Mouse (Mus musculus): ENCODE results near the gene Tnfrsf11a.

The Tnfrsf11a gene

DNA sequence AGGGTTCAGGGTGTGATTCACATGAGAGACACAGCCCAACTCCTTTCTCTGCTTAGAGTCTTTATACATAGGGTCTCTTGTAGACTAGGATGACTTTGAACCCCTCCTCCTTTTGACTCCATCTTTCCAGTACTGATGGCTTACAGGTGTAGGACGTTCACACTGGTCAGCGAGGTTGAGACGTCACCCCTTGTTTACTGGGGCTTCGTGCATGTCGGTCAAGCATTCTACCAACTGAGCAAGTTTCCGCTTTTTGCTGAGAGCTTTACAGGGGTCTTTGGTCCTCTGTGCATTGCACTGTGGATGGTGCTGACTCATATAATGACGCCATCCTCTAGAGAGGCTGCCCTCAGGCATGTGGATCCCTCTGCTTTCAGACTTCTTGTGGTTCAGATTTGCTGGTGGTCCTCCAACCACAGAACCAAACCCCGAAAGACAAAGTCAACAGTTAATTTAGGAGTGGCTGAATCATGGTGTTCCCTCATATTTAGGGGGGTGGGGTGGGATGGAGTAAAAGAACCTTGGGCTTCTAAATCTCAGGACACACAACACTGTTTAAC, 47.3 kb downstream of the Tnfrsf11a start:
- no peak for DNase-seq (ENCODE audit: low spot score in 2 of 2)

DNA sequence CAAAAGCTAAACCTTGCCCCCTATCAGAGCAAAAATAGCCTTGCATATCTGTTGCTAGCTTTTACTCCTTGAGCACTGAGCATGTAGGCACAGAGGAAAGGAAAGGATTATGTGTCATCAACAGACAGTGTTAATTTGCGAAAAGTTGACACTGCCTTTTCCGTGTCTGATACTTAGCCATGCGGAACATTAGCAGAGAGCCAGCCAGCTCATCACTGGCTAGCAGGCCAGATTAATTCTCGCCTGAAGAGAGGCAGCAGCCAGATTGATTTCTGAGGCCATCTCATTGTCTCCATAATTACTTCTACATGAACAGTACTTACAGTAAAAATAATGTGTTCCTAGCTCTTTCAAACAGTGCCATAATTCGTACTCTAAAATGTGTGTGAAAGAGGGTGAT, 48.7 kb downstream of the Tnfrsf11a start:
- no peak for DNase-seq (ENCODE audit: low spot score in 2 of 2)

DNA sequence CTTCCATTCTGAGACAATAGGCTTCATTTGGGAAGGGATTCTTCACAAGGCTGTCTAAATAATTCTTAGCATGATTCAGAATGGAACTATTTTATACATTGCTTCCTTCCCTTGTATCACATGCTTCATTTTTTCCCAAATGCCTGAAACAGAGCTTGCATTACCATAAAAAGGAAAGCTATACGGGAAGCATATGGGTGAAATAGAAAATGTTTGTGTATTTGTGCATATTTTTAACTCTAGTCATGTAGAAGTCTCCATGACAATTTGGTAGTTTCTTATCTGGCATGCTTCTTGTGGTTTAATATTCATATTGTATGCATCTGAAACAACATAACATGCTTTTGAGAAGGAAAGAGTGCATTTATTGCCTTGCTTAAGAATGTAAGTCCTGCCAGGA, 52.3 kb downstream of the Tnfrsf11a start:
- DNase-seq (ENCODE audit: low spot score in 2 of 2): no peak

DNA sequence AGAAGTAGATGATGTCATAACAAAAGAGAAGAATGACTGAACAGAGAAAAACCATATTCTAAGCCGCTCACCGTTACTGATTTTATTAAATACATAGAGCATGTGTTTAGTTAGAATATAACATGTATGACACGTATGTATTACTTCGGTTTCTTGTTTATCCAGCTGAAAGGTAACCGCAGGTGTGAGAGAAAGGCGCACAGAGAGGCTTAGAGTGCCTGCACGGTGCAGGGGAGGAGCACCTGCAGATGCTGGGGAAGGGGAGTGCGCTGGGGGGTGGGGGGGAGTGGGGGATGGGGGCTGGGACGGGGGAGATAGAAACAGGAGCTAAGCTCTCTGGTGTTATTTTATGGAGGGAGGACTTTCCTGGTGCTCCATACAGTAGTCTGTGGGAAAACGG, 62.4 kb downstream of the Tnfrsf11a start:
- DNase-seq (ENCODE audit: low spot score in 2 of 2): no peak

DNA sequence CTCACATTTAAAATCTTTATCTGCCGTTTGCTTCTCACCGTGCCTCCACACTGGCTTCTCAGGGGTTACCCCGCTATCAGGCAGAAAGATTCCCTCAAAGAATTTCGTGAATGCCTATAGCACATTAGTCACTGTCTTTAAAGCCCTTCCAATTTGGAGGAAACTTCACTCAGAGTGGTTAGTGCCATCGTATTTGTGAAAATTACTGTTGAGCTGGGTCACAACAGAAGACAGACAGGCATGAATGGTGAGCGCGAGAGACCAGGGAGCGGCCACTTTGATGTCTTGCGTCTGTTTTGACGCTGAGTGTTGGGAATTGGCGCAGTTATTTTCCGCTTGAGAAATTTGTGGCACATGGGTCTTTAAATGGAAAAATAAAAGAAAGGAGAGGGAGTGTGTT, 62.9 kb downstream of the Tnfrsf11a start:
- DNase-seq (ENCODE audit: low spot score in 2 of 2): no peak

DNA sequence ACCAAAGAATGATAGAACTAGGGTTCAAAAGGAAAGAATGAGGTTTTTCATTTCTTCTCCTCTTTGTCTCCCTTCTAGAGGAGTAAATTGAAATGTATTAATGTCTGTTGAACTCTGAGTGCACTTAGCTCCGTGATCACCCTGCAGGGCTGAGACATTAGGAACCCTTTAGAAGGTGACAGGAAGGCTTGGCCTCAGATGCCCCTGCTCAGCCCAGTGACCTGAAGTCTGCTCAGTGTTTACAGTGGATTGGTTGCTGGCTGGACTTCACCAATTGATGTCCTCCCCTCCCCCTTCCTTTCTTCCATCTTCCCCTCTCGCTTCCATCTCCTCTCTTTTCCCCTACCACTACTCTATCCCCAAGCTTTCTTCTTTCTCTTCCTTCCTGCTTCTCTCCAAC, 63.3 kb downstream of the Tnfrsf11a start:
- no peak for DNase-seq (ENCODE audit: low spot score in 2 of 2)

DNA sequence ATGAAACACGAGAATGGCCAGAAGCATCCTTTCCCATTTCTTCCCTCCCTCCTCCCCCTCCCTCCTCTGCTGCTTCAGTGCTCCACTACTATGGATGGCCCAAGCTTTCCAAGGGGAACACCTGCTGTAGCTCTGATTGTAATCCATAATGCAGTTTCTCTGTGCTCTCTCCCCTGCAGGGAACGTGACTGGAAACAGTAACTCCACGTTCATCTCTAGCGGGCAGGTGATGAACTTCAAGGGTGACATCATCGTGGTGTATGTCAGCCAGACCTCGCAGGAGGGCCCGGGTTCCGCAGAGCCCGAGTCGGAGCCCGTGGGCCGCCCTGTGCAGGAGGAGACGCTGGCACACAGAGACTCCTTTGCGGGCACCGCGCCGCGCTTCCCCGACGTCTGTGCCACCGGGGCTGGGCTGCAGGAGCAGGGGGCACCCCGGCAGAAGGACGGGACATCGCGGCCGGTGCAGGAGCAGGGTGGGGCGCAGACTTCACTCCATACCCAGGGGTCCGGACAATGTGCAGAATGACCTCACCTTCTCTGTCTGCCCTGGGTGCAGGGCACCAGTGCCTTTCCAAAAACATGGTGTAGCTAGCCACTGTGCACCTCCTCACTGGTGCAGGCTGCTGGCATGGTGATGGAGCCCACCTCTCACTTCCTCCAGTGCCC, 64.0 kb downstream of the Tnfrsf11a start:
- DNase-seq (ENCODE audit: low spot score in 2 of 2): no peak

DNA sequence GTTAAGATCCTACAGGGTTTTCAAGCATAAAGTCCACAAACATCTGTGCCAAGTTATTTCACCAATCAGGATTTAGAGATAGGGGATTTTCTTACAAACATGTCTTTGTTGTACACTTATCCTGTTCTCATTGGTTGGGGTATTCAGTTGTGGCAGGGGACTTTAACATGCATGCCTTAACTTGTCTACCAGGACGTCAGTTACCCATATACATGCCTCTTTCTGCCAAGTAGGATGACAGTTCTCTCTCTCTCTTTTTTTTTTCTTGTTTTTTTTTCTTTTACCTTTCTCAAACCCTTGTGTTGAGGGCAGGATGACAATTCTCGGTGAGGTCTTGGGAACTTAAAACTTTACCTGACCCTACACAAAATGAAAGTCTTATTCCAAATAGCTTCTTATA, 65.9 kb downstream of the Tnfrsf11a start:
- DNase-seq (ENCODE audit: low spot score in 2 of 2): no peak

DNA sequence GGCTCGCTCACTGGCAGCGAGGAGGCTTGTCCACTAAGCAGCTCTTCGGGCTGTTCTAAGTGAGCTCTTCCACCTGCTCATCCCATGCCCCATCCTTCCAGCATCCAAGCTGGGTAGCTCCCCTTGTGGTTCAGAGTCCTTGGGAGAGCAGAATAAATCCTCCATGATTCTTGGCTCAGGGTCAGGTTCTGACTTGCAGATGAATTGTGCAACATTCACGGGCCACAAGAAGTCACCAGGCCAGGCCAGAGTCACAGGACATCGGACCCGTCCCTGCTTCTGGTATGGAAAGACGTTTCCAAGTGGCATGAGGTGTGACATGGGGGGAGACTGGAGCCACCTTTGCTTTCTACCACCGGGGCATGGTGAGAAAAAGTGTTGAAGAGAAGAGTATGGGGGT, 68.3 kb downstream of the Tnfrsf11a start:
- DNase-seq (ENCODE audit: low spot score in 2 of 2): no peak

DNA sequence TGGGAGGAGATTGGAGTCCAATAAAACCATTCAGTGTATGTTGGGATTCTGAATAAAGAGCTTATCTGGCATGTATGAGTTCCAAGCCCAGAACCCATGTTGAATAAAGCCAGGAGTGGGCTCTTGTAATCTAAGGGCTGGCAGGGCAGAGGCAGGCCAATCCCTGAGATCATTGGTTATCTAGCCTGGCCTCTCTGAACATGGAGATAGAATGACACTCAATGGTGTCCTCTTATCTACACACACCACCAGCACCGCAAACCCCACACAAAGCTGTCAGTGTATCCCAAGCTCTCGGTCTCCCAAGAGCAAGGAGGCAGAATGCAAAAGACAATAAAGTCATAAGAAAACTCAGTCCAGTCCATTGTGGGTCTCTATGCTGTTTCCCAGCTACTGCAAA, 70.8 kb downstream of the Tnfrsf11a start:
- no peak for DNase-seq (ENCODE audit: low spot score in 2 of 2)

DNA sequence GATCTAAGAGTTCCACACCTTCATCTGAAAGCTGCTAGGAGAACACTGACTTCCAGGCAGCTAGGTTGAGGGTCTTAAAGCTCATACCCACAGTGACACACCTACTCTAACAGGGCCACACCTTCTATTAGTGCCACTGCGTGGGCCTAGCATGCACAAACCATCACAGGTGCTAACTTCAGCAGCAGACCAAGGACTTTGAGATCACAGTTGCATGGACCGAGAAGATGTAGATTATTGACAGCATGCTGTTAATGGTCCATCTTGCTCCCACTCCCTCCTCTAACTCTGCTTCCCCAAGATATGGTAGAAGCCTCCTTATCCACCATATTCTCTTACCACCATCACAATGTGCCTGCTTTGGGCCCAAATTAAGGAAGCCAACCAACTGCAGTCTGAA, 79.2 kb downstream of the Tnfrsf11a start:
- DNase-seq (ENCODE audit: low spot score in 2 of 2): no peak

DNA sequence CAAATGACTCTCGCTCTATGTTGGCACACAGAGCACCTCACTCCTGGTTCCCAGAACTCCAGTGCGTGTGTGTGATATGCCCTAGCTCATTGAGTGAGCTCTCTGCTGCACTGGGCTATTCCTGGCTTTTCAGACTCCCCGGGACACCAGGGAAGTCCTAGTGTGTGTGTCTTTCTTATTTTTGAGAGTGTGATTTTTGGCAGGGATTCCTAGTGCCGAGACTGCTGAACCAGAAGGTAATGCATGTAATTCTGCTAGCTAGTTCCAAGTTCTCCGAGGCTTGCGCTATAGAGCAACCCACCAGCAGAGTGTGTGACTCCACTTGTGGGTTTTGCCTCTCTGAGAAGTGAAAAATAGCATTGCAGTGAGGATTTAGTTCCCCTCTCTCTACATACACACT, 96.1 kb downstream of the Tnfrsf11a start:
- no peak for DNase-seq (ENCODE audit: low spot score in 2 of 2)

DNA sequence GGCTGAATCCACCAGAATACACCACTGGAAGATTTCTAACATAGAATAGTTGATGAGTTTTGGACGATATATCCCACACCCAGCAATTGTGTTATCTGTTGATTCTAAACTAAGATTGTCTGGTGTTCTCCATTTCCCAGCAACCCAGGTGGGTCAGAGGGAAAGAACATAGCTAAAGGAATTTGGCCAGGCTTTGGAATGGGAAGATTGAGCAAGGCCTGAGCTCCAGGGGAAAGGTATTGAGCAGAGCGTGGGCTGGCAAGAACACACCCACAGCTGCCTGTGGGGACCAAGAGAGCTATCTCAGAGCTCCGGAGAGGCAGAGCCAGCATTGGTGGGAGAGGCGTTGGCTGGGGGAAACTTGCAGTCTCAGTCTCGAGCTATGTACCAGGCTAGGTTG, 97.3 kb downstream of the Tnfrsf11a start:
- no peak for DNase-seq (ENCODE audit: low spot score in 2 of 2)

DNA sequence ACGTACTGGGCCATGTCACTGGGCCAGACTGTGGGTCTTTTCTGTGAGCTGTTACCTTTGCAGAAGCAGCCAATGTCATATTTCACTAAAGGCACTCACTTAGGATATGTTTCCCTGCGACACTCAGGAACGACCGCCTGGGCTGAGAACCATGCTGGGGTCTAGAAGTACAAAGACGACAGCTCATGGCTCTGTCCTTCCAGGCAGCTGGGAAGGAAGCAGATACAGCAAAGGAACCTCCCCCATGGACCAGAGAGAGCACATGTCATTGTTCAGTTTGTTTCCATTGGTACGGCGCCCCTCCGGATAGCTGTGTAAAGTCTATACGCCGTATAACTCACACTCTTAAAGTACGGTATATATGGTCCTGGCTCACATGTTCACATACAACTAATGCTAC, 97.9 kb downstream of the Tnfrsf11a start:
- no peak for DNase-seq (ENCODE audit: low spot score in 2 of 2)

DNA sequence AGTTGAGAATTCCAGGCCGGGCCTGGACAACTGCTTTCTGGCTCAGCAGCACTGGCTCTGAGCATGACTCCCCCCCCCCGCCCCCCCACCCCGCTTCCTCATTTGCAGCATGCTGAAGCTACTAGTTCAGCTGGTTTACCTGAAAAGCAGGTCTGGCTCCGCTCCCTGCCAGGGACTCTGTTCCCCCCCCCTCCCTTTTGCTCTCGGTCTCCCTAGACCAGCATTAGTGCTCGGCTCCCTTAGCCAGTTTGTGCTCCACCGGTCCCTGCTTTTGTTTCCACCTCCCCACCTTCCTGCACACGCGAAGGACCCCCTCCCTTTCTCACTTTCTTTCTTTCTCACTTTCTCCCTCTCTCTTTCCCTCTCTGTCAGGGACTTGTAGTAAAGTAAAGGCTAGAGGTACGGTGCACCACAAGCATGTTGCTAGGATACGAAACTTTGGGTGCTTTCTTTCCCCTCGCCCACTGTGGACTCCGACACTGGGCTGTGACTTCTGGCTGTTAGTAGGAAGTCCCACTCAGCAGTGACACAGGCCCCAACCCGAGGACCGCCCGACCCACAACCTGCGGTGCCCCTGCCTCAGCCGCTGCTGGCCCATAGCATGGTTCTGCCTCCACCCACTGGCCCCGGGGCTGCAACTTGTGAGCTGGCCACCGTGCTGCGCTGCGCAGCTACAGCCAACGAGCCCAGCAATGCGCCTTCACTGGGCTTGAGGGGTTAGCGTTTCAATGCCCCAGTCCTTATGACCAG, 100.2 kb downstream of the Tnfrsf11a start:
- DNase-seq (ENCODE audit: low spot score in 2 of 2): no peak

DNA sequence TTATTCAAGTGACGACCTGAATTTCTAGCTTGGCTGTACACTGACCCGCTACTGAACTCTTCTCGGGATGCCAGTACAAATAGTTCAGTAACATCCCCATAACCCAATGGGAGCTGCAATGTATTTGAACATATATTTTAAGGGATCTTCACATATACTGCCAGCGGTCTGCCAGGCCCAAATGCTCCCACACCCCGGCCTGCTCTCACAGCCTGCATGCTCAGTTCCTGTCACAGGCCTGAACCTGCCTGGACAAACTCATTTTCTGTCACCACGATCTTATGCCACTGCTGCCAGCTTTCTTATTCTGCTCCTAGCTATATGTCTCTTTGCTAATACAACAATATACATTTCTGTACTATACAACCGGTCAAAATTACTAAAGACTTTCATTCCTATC, 100.9 kb downstream of the Tnfrsf11a start:
- no peak for DNase-seq (ENCODE audit: low spot score in 2 of 2)

DNA sequence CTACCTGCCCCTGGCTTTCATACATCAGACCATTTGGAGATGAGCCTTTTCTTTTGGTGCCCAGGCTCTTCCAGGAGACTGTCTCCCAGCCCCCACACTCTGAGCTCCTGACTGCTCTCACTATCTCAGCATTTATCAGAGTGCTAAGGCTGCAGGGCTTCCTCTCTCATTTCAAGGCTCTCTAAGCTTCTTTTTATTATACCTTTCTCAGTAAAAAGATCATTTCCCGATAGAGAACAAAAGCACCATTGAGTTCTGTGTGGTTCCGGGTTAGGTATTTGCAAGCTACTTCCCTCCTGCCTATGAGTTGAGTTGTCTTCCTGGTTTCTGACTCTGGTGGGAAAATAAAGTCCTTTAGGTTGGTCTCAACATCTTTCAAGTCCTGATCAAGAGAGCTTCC, 103.0 kb downstream of the Tnfrsf11a start:
- DNase-seq (ENCODE audit: low spot score in 2 of 2): no peak

DNA sequence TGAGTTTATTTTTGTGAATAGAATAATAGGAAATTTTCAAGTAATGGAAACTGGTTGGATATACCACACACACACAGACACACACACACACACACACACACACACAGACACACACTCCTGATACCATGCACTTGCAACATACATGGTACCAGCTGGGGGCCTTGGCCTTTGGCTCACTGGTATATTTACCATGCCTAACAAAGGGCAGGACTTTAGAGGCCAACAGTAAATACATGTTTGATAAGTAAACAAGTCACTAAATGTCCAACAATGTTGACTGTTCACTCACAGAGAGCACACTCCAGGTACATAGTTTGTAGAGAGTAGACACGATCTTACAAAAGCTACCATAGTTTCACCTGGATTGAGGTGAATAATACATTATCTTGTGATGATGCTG, 104.6 kb downstream of the Tnfrsf11a start:
- no peak for DNase-seq (ENCODE audit: low spot score in 2 of 2)

DNA sequence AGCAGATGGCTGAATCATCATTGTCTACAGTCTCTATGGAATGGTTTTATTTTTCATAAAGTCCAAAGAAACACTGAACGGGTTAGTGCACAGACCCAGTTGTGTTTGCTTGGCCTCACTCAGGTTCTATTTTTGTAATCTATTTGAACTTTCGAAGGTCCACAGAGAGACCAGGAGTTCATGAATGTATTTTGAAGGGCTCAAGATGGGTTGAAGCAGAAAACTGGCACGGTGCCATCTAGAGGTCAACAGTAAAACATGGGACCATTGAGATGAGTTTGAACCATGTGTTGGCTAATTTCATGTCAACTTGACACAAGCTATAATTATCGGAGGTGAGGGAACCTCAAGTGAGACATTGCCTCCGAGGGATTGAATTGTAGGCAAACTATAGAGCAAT, 105.1 kb downstream of the Tnfrsf11a start:
- DNase-seq (ENCODE audit: low spot score in 2 of 2): no peak

DNA sequence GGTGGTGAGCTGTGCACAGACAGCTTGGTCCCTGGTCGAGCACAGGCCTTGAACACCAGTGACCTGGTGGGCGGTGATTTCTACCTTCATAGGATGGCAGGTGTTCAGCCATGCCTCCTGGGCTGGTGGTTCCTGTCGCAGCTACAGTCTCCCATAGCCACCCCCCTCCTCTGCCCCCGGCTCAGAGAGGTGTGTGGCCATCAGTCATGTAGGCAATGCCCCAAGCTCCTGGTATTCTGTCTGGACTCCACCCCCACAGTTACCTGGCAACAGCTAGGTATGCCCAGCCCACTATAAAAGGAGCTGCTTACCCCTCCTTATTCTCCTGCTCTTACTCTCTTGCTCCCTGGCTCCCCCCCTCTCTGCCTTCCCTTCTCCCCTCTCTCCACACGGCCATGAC, 105.8 kb downstream of the Tnfrsf11a start:
- no peak for DNase-seq (ENCODE audit: low spot score in 2 of 2)

DNA sequence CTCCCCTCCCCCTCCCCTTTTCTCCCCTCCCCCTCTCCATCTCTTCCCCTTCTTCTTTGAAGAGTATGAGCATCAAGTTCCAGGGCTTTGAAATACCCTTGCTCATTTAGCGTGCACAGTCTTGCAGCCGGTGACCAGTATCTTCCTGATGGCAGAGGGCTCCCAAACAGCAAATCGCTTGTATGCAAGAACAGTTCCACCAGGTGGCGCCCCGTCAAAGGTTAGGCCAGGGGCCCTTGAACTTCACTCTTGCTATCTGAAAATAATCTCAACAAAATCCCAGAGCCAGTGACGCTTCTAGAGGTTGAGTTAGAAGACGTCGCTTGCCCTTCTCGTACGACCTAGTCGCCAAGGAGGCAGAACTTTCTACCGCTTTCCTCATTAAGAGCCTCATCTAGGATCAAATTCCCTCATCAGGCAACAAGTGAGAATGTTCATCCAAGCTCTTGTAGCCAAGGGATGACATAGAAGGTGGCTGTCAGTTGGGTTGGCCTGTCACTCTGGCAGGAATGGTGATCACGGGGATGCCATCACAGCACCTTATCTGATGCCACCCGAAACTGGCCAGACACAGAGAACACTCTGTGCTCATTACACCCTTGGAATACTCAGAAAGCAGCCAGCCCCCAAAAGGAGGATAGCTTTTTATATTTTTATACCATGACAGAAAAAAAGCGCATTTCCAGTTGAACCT, 110.7 kb downstream of the Tnfrsf11a start:
- DNase-seq (ENCODE audit: low spot score in 2 of 2): peak; percentile 71 to 94

DNA sequence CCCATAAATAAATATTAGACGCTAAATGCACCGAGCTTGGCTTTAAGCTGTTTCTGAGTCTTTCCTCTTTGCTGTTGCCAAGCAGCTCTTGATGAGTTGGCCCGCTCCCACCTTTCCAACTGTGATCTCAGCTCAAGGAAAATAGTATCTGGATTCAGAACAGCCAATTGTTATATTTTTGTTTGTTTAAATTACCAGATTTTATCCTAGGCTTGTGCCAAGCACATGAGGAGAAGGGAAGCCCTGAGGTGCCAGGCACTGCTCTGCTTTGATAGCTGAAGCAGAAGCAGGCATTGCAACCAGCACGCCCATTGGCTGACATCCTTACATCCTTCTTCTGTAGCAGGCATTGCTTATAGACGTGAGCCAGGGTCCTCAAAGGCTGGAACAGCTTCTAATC, 114.5 kb downstream of the Tnfrsf11a start:
- no peak for DNase-seq (ENCODE audit: low spot score in 2 of 2)

Data from thymus, postnatal 10 days (tissue).